Mouse (Mus musculus) testis, postnatal 10 days (tissue): ENCODE results near the gene Crb2.
A peak's percentile ranks its signal among the peaks of the same experiment; 100 is the strongest.

ENCODE experiments used
- DNase-seq: peaks from one replicate; pipeline ENCODE4 v3.0.0; 2021; ENCODE audit warnings: low spot score

Gene Crb2

DNA sequence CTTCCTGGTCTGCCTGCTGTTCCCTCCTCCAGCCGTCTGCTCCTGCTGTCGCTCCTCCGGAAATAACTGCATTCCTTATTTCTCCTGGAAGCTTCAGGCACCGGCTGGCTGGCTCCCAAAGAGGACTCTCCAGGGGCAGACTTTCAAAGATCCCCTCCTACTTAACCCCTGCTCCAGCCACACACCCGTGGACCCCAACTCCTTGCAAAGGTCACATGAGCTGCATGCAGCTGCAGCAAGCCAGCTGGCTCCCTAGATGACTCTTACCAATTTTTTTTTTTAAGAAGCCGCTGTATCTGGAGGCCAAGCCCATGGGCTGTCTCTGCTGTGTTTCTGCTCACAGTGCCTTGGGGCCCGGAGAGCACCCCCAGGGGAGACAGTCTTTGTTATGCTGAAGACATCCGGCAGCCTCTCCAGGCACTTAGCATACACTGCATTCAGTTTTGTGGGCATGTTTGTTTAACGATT lies 8.9 kb upstream of the Crb2 start:
- peak; percentile 76 for DNase-seq

DNA sequence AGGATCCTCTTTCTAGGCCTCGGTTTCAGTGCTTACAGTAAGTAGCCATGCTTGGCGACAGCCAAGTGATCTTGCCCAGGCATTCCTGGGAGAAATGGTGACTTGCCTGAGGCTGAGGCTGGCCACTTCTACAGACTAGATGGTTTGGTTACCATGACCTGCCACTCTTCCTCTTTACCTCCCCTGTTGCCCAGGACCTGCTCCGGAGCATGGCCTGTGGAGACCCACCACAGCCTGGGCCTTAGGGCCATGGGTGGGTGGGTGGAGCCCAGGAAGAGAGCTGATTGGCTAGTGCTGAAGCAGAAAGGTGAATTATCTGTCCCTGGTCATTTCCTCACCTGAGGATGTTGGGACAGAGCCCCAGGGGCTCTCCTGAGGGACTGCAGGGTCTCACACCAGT lies 8.3 kb upstream of the Crb2 start:
- no peak for DNase-seq

DNA sequence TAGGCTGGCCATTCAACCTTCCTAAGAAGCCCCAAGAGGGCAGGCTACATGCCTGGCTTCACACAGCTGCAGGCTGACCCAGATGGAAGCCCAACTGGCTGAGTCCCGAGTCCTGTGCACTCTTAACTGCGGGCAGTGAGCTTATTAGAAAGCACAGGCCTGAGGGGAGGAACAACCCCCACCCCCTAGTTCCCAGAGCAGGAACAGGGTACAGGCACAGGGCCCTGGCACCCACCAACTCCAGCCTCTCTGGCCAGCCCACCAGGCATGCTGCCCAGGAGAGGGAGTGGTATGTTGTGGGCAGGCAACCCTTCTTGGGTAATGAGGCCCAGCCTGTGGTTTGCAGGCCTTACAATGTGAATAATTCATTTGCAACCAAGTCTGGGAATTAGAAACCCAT lies 7.1 kb upstream of the Crb2 start:
- DNase-seq: no peak

DNA sequence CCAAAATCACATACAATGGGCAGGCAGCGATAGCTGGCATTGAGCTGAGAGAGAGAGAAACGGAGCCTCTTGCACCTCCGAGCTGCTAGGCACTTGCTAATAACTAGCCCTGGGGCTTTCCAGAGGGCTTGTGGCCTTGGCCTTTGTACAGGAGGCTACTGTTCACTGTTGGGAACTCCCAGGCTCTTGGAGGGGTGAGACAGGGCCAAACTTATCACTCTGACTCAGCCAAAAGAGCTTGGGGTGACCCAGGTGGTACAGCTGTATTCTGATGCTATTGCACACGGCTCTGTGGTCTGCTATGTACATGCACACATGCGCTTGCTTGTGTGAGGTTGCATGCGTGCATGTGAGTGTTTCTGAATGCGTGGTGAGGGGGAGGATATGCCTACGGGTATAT lies 6.3 kb upstream of the Crb2 start:
- no peak for DNase-seq

DNA sequence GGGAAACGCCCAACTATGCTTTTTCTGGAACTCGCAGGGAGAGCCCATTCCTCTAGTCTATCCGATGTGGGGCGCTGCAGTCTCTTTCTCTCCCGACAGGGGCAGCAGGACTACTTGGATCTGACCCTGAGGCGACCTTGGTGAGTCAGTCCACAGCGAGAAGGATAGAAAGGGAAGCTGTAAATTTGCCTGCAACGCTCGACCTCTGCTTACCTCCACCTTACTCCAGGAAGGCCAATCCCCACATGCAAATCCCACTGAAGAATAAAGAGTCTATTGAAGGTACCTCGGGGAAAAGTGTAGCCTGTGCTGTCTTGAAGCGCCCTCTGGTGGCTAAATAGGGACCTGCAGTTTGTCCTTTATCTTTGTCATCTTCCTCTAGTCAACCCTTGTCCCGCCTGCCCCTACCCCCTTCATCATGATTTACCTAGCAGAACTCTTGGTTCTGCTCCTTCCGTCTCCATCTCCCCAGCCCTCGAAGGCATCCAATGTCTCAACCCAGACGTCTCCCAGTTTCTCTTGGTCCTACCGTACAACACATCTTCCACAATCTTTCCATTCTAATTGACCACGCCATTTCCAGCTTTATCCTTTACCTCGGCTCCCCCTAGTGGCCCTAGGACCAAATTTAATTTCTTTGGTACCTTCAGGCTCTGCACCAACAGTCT lies 4.3 kb upstream of the Crb2 start:
- peak; percentile 92 for DNase-seq

DNA sequence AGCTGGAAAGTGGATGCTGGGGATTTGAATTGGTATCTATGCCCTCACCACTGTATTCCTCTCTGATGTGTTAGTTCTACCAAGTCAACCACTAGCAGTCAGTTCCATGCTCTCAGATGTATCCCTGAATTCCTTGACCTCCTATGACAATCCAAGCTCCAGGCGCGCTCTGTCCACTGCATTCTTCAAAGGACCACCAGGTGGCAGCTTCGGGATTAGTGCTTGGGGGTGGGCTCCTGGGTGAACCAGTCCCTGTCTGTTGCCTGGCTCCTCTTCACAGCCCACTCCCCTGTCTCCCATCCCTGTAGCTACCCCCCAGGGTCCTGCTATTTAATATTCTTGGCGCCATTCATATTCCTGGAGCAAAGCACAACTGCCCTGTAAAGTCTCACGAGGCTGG lies 1.5 kb upstream of the Crb2 start:
- DNase-seq: peak; percentile 81

DNA sequence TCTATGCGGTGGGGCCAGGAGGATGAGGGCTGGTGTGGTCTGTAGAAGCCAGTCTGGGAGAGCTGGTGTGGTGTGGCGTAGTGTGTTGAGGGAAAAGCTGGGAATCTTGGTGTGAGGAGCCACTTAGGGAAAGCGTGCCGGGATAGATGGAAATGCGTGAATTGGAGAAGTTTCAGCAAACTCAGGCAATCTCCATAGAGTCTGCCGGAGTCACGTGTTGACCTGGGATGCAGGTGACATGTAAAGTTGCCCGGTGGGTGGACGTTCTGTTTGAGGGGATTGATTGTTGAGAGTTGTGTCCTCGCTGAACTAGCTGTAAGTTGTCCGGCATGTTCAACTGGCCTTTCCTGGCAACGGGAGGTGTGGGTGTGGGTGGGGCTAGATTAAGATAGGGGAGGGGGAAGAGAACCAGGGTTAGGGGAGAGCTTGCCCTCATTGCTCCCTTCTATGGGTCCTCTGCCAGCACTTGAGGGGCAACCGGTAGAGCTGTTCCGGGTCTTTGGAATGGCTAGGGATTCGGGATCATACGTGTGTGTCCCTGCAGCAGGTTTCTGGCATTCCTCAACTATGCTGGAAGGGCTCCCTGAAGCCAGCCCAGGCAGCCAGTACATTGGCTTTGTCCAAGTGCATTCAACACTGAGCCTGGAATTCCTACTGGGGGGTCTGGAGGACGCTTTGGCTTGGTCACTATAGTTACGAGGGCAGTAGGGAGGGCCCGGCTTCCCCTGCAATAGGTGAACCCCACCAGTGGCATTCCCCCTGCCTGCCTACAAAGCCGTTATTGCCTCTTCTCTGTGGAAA lies 762 bp downstream of the Crb2 start:
- DNase-seq: no peak

DNA sequence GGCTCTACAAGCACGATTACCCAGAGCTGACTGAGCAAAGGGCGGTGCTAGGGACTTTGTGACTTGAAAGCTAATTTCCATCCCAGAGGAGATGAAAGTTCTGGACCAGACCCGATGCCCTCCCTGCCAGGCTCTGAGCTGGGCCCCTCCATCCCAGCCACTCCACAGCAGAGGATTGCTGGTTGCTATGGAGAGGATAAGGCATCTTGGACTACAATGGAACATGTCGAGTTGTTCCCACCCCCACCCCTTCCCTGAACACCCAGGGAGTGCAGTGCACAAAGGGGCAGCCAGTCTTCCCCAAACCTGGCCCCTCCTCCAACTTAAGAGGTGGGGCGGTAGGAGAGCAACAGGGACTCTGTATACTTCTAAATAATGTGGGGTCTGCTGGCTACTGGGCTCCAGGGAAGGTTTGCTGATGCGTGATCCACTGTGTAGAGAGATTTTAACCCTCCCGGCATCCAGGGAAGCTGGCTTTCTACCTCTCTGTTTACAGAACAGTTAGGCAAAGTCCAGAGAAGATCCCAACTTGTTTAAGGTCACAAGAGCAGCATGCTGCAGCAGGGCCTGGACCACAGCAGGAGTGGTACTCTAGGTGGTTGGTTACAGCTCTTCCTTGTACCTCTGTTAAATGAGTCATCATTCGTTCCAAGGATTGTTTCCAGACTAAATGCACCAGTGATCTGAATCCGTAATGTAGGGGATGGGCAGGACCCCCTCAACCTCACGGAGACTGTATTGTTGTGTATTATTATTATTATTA lies 2.1 kb downstream of the Crb2 start:
- DNase-seq: no peak

DNA sequence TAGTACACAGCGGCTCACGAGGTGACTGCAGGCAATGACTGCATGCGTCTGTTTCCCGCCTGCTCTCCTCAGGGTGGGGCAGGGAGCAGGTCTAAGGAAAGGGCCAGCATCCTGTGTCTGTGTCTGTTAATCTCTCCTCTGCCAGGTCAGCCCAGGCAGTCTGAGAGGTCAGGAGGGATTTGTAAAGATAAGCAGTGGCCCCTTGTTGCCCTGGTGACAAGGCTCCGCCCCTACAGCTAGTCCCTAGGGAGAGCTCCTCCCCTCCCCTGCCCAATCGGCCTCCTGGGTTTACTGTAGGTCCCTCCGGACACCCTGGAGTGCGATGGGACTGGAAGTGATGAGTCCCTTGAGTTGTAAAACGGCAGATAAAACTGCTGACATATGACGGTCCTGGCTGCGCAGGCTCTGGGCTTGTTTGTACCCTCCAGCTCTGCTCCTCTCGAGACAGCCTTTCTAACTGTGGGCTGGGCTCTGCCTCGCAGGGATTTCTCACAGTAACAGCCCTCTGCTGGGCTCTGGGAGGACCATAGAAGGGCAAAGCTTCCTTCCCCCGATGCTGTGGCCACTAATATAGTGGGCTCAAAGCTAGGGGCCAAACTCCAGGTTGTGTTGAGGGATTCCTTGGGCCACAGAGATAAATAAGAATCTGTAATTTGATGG lies 4.4 kb downstream of the Crb2 start:
- DNase-seq: peak; percentile 62

DNA sequence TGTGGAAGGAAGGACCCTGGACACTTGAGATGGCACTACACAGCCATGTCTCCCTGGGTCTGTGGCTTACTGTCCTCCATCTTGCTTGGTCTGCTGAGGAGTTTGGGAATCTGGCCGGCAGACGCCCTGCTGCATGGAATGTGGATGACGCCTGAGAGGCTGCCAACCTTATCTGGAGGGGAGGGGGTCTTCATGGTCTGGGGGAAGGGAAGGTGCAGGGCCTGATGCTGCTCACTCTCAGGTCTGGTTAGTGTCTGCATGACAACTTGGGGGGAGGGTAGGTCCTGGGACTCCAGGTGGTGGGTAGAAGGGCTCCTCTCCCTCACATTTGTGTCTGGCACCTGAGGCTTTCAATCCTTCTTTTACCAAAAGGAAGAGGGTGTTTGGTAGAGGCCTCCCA lies 5.4 kb downstream of the Crb2 start:
- no peak for DNase-seq

DNA sequence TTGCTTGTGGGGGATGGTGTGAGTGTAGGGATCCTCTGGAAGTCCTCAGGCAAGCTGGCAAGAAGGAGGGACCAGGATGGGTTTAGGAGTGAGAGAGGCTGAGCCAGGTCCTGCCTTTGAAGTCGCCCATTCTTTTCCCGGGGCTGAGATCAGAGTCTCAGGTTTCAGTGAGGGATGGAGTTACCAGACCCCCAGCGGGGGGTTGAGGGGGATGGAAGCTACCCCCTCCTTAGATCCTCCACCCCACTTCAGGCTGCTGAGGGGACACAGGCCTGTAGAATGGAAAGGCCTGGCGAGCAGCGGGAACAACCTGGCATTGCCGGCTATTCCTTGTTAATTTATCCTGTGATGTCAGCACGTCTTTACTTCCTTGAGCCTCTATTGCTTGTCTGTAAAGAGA lies 6.0 kb downstream of the Crb2 start:
- DNase-seq: no peak

DNA sequence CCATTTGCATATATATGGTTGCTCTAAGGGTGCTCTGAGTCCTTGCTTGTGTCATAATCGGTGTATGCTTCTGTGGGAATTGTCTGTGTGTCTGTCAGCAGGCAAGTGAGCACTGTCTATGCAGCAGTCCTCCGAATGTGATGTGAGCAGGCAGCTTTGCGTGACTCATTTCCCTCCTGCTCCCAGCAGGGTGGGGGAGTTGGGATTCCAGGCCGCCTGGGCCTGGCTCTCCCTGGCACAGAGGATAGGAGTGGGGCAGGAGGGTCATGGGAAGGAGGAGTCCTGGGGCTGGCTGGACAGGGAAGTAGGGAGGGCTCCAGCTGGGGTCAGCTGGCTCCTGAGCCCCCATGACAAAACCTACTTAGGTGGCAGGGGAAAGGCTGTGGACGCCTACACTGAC lies 8.4 kb downstream of the Crb2 start:
- no peak for DNase-seq

DNA sequence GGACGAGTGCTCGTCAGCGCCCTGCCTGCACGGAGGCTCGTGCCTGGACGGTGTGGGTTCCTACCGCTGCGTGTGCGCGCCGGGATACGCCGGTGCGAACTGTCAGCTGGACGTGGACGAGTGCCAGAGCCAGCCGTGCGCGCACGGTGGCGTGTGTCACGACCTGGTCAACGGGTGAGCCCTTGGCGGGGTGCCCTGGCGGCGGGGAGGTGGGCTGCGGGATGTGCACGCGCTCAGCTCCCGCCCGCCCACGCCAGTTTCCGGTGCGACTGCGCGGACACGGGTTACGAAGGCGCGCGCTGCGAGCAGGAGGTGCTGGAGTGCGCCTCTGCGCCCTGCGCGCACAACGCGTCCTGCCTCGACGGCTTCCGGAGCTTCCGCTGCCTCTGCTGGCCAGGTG lies 10.4 kb downstream of the Crb2 start:
- DNase-seq: peak; percentile 75

DNA sequence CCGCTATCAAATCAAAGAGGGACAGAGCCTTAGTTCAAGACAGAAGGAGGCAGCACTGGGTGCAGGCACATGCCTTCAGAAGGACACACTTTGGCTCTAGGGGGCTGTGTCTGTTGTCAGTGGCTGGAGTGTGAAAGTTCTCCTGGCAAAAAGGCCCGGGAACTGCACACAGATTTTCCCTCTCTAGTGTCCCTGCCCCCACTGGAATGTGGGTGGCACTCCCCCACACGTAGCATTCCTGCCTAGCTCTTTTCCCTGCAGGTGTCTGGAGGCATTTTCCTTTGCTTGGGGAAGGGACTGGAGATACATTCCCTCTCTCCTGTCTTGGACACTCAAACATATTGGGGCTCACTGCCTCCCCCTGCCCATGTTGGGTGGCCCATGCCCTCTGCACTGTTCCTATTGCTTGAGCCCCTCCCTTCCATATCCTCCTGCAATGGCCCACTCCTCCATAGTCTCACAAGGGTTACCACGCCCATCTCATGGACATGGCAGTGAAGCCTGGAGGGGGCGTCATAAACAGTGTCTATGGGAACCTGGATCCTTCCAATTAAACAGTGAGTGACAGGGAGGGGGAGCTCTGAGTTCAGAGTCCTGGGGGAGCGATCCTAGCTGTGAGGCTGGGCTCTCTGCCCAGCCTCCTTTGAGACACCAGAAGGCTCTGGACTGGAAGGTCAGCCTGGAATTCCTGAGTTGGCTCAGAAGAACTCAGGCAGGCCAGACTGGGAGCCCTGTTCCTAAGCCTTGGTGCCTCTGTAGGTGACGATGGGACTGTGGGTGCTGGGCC lies 12.3 kb downstream of the Crb2 start:
- DNase-seq: no peak

DNA sequence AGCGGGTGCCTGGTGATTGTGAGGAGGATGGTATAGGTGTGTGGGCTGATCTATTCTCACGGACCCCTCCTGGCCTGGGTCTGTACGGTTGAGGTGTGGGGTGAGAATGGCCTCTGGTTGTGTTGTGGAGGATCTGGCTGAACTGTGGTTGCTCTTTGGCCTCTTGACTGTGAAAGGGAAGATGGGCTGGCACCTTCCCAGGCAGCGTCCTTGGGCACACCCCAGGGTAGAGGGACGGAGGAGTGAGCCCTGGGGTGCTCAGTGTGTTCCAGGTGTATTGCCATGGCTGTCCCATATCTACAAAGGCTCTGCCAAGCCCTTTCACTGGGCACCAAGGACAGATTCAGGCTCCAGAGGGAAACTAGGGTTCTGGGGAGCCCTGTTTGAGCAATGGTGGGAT lies 13.0 kb downstream of the Crb2 start:
- peak; percentile 72 for DNase-seq

DNA sequence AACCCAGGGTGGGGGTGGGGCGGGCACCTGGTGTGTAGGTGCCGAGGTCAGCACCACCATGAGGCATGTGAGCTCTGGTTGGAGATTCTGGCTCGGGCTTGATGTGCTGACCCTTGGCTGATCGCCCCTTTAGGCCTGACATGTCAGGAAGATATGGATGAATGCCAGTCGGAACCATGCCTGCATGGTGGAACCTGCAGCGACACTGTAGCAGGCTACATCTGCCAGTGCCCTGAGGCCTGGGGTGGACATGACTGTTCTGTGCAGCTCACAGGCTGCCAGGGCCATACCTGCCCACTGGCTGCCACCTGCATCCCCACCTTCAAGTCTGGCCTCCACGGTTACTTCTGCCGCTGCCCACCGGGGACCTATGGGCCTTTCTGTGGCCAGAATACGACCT lies 13.9 kb downstream of the Crb2 start:
- DNase-seq: no peak

DNA sequence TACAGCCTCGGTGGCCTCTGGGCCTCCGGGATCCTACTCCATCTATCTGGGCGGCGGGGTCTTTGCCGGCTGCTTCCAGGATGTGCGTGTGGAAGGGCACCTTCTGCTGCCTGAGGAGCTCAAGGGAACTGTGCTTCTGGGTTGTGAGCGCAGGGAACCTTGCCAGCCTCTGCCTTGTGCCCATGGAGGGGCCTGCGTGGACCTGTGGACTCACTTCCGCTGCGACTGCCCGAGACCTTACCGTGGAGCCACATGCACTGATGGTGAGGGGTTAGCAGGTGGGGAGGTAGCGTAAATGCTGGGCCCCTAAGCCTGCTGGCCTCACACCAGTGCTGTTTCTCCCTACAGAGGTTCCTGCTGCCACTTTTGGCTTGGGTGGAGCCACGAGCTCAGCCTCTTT lies 14.7 kb downstream of the Crb2 start:
- DNase-seq: no peak

DNA sequence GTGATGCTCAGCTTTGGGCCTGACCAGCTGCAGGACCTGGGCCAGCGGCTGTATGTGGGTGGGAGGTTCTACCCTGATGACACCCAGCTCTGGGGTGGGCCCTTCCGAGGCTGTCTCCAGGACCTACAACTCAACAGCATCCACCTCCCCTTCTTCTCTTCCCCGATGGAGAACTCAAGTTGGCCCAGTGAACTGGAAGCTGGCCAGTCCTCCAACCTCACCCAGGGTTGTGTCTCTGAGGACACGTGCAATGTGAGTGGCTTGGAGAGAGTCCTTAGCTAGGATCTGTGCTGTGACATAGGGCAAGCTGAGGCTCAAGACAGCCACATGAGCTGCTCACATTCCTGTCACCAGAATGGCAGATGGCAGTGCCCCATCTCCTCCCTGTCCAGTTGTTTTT lies 15.3 kb downstream of the Crb2 start:
- DNase-seq: no peak

DNA sequence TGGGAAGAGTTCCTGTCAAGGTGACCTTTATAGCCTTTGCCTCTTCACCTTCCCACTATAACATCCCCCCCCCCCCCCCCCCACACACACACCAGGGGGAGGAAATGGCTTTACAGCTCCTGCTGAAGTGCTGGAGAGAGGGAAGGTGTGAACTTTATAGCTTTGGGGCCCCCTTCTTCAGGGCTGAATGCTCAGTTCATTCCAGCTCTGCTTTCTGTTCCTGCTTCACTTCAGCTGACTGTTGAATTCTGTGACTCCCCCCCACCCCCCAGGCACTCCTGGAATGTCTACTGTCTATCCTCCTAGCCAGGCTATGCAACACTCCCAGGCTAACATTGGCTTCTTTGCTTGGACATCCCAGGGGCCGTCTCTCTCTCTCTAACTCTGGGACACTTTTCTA lies 20.0 kb downstream of the Crb2 start:
- DNase-seq: no peak

DNA sequence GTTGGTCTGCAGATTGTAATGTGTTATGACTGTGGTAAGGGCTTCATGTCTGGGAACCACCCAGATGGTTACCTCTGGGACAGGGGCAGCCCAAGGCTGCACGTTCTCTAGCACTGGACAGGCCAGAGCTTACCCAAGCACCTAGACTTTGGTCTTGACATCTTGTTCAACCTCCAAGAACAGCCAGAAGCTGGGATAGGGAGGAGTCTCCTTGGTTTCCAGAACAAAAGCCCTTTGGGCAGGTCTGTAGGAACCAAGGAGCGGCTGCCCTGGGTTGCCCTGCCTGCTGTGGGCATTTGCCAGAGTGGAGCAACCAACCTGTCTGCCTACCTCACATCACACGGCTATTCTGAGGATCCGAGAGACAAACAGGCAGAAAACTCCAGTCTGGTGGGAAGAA lies 21.0 kb downstream of the Crb2 start:
- DNase-seq: no peak

DNA sequence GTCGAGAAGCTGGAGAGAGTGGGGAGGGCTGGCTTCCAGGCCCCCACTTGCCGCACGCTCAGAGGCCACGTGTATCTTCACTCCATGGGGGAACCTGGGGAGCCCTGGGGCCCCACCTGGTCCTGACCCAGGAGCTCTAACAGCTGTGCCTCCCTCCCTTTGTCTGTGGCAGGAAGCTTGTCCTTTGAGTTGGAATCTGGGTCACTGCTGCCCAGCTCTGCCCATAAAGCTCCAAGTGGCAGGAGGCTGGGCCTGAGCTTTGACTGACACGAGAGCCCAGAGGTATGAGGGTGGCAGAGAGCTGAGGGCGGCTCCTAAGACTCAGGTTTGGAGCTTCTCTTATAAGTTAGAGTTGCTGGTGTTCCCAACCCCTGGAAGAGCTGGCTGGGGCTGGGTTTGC lies 23.1 kb downstream of the Crb2 start:
- DNase-seq: no peak

DNA sequence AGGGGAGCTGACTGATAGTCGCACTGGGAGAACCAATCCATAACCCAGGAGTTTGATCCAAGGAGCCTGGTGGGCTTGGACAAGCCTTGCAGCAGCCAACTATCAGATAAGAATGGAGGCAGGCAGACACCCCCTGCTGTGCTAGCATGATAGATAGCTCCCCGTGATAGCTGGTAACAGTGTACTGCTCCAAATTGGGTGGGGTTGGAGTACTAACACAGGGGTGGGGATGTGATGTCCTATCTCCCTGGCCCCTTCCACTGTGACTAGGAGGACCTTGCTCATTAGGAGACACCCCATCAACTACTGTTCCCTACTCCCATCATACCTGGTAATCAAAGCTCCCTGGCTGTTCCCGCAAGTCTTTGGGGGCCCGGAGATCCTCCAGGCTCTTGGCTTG lies 25.6 kb downstream of the Crb2 start:
- DNase-seq: no peak
